Mouse (Mus musculus) kidney, adult 2 months (tissue): ENCODE measurements around the gene Hpcal1. TPM values are rescaled to one million over a fixed set of nuclear protein-coding genes. Genes with fewer than 3 reads are reported as not detected.
"Not testable (repeated sequence)": the region's sequence is repeated elsewhere in the genome, so short reads cannot be mapped to it uniquely, and the experiment has no call there.

ENCODE experiments used
- DNase-seq: peaks from one replicate; pipeline ENCODE4 v3.0.0; 2021
- H3K27ac ChIP-seq: fragments of 200-500 bp; 2 replicates; pipeline ENCODE4 v1.5.1; 2012; ENCODE audit warnings: low read depth, low read length, control low read depth, inconsistent platforms; ENCODE audit not compliant: insufficient read depth
- H3K27me3 ChIP-seq: fragments of 200-500 bp; replicated peaks from 2 replicates; pipeline ENCODE4 v1.6.1; 2012; ENCODE audit warnings: mild to moderate bottlenecking, moderate library complexity, low read length, inconsistent platforms; ENCODE audit not compliant: control insufficient read depth, insufficient read depth
- H3K36me3 ChIP-seq: fragments of 200-500 bp; 2 replicates; pipeline ENCODE4 v1.6.1; 2012; ENCODE audit warnings: mild to moderate bottlenecking, moderate library complexity, low read length, inconsistent platforms; ENCODE audit not compliant: control insufficient read depth, insufficient read depth
- H3K4me1 ChIP-seq: fragments of 200-500 bp; 2 replicates; pipeline ENCODE4 v1.6.1; 2011; ENCODE audit warnings: low read length; ENCODE audit not compliant: control insufficient read depth, insufficient read depth
- H3K4me3 ChIP-seq: fragments of 200-500 bp; 2 replicates; pipeline ENCODE4 v1.5.1; 2011; ENCODE audit warnings: mild to moderate bottlenecking, low read depth, low read length, control low read depth; ENCODE audit not compliant: insufficient read depth
- CTCF ChIP-seq: fragments of 200-500 bp; conservative IDR thresholded peaks from 2 replicates; pipeline ENCODE4 v1.5.1; 2011; ENCODE audit warnings: low read depth, mild to moderate bottlenecking, control low read depth, low read length, moderate library complexity, mixed read lengths; ENCODE audit not compliant: insufficient read depth, insufficient read length
- POLR2A ChIP-seq: fragments of 200-500 bp; IDR thresholded peaks from one replicate; pipeline ENCODE4 v1.6.1; 2011; ENCODE audit warnings: low read depth, low read length, control low read depth
- WGBS: fragments of 180-500 bp; shearing (Covaris S2); methylation state at CpG from one replicate; pipeline ENCODE4 v1.1.7; 2018; 5-methylcytosine and 5-hydroxymethylcytosine counted together
- polyA plus RNA-seq: library from polyadenylated mRNA; depleted of rRNA; stranded (reverse); fragments of >200 nt; gene quantifications from 2 replicates; pipeline ENCODE4 v1.2.3, GENCODE M21; 2012; rRNA removed

Gene Hpcal1
- polyA plus RNA-seq, 1 experiment: 128 TPM

- TF ChIP-seq POLR2A: no peak
- no peak for TF ChIP-seq CTCF
- Histone ChIP-seq H3K27me3 (no peaks in the 10 kb centered on the region), H3K36me3 (no peaks in the 10 kb centered on the region), H3K27ac (no peak overlapping the region), H3K4me3 (no peak overlapping the region), H3K4me1 (no peaks in the 10 kb centered on the region)
- DNase-seq: no peak
- 78% methylated on average over 1 of the region's 1 CpGs for WGBS
These were observed 102.1 kb downstream of the Hpcal1 start for GRCm38 (mm10) chr12:17792756-17793155.

- WGBS: 57% methylated on average over 3 of the region's 3 CpGs
- TF ChIP-seq POLR2A (no peak), CTCF (peak; percentile 68)
These were observed 105.1 kb downstream of the Hpcal1 start for GRCm38 (mm10) chr12:17795660-17796278.

GRCm38 (mm10) chr12:17798261-17798660 is 107.6 kb downstream of the Hpcal1 start:
- not testable (repeated sequence) for H3K27ac ChIP-seq, H3K27me3 ChIP-seq, H3K4me3 ChIP-seq, H3K36me3 ChIP-seq, DNase-seq, H3K4me1 ChIP-seq
- WGBS: 88% methylated on average over 11 of the region's 11 CpGs

More at GRCm38 (mm10) chr12:17795660-17796278, 105.1 kb downstream of the Hpcal1 start:
- Histone ChIP-seq H3K27me3 (no peaks in the 10 kb centered on the region), H3K27ac (no peak overlapping the region), H3K4me3 (no peak overlapping the region), H3K4me1 (no peaks in the 10 kb centered on the region), H3K36me3 (no peaks in the 10 kb centered on the region)
- DNase-seq: peak; percentile 80

GRCm38 (mm10) chr12:17808542-17808941 is 117.9 kb downstream of the Hpcal1 start:
- H3K36me3 ChIP-seq: no peaks in the 10 kb centered on the region
- peak; percentile 81 for DNase-seq
- no peak overlapping the region for H3K4me3 ChIP-seq
- TF ChIP-seq CTCF: peak; percentile 56
- TF ChIP-seq POLR2A: no peak
- no peaks in the 10 kb centered on the region for H3K27me3 ChIP-seq
- no peaks in the 10 kb centered on the region for H3K4me1 ChIP-seq
- H3K27ac ChIP-seq: no peak overlapping the region
- WGBS: 30% methylated on average over 2 of the region's 2 CpGs

- not testable (repeated sequence) for DNase-seq, H3K36me3 ChIP-seq, H3K4me3 ChIP-seq, H3K27ac ChIP-seq, H3K27me3 ChIP-seq, H3K4me1 ChIP-seq
- WGBS: 86% methylated on average over 1 of the region's 1 CpGs
These were observed 144.6 kb downstream of the Hpcal1 start for GRCm38 (mm10) chr12:17835279-17835678.

Other genes starting within 250 kb of the Hpcal1 start
- 373 and 427 TPM in 2 replicates for gene Odc1, start 146.1 kb upstream of the Hpcal1 start, polyA plus RNA-seq